Mouse (Mus musculus): Measurements from ENCODE around the gene Cotl1. TPM values are rescaled to one million over a fixed set of nuclear protein-coding genes. Genes with fewer than 3 reads are reported as not detected.

Gene Cotl1
- polyA plus RNA-seq, 1 experiment from 2014 or later: 407 TPM

GRCm38 (mm10) chr8:119832101-119832617 lies 8.2 kb downstream of the Cotl1 start:
- WGBS (ENCODE audit: missing documents): 95% methylated on average over 7 of the region's 7 CpGs
- H3K79me2 ChIP-seq (ENCODE audit: inconsistent target): peaks cover 100% of the 10 kb centered on the region
- peaks cover 41% of the 10 kb centered on the region for H3K36me3 ChIP-seq (ENCODE audit: inconsistent target)
- no peak overlapping the region for H3K4me3 ChIP-seq (ENCODE audit: inconsistent target)
- H3K27ac ChIP-seq: peak overlapping the region; percentile 15

DNA sequence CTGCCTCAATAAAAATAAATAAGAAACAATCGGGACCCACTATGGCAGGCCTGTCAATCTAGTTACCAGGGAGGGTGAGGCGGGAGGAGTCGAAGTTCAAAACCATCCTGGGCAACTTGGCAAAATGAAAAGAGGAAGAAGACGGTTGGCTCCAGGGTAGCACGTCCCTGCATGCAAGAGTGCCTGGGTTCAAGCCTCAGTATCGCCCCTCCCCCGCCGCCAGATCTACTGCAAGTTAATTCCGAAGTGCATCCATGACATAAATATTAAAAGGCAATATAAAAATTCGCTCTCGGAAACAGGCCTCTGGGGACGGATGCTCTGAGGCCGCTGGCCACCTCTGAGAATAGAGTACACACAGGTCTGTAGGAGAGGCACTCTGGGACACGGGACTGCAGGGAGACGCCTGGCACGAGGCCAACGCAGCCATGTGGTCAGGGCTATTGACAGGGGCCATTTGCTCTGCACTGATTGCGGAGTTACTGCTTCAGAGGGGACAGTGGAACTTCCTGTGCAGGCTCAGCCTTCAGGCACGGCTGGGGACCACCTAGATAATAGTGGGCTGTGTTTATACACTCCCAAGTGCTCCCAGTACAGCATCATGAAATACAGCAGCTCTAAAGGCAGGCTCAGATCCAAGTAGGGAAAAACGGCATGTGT lies 8.9 kb downstream of the Cotl1 start:
- 38% methylated on average over 20 of the region's 20 CpGs for WGBS (ENCODE audit: missing documents)
- peak overlapping the region; percentile 15 for H3K27ac ChIP-seq
- H3K79me2 ChIP-seq (ENCODE audit: inconsistent target): peaks cover 100% of the 10 kb centered on the region
- peaks cover 41% of the 10 kb centered on the region; the same call in 1 of the 2 replicates for H3K36me3 ChIP-seq (ENCODE audit: inconsistent target)
- no peak overlapping the region for H3K4me3 ChIP-seq (ENCODE audit: inconsistent target)

DNA sequence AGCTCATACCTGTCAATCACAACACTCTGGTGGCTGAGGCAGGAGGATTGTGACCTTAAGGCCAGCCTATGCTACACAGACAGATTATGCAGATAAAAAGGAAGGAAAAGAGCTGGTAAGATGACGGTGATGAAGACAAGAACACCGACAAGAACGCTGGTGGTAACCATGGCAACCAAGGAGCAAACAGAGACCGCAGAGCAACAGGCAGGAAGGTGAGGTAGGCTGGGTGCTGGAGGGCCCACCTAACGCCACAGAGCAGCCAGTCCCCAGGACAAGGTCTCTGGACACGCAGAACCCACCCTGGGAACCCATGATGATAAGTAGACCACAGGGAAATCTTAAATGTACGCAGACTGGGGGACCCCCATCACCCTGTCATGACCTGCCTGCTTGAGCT lies 9.8 kb downstream of the Cotl1 start:
- Histone ChIP-seq H3K27ac (peak overlapping the region; percentile 15; the same call in 1 of the 2 replicates), H3K79me2 (ENCODE audit: inconsistent target) (peaks cover 93% of the 10 kb centered on the region), H3K36me3 (ENCODE audit: inconsistent target) (peaks cover 36% of the 10 kb centered on the region; the same call in 1 of the 2 replicates), H3K4me3 (ENCODE audit: inconsistent target) (no peak overlapping the region)
- 49% methylated on average over 7 of the region's 7 CpGs for WGBS (ENCODE audit: missing documents)

- Histone ChIP-seq H3K36me3 (ENCODE audit: inconsistent target) (peaks cover 31% of the 10 kb centered on the region; the same call in 1 of the 2 replicates), H3K4me3 (ENCODE audit: inconsistent target) (no peak overlapping the region), H3K27ac (no peak overlapping the region), H3K79me2 (ENCODE audit: inconsistent target) (peaks cover 88% of the 10 kb centered on the region)
- WGBS (ENCODE audit: missing documents): 88% methylated on average over 16 of the region's 16 CpGs
Measured at GRCm38 (mm10) chr8:119829870-119830580, 10.3 kb downstream of the Cotl1 start.

DNA sequence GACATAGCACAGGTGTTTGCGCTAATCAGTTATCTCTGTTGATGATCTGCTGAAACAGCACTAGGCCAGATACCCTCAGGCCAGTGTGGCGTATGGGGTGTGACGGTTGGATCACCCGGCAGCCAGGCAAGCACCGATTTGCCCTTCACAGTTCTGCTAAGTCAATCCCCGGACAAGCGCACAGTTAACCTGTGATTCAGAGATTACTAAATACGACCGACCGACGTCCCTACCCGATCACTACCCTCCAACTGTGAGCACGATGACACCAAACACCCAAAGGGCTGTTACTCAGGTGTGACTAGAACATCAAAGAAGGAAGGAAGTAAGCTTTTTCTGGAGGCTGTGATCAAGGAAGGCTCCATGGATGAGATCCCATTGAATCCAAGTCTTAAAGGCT lies 10.9 kb downstream of the Cotl1 start:
- WGBS (ENCODE audit: missing documents): 92% methylated on average over 13 of the region's 13 CpGs
- H3K36me3 ChIP-seq (ENCODE audit: inconsistent target): peaks cover 29% of the 10 kb centered on the region; the same call in 1 of the 2 replicates
- no peak overlapping the region for H3K4me3 ChIP-seq (ENCODE audit: inconsistent target)
- no peak overlapping the region for H3K27ac ChIP-seq
- peaks cover 84% of the 10 kb centered on the region for H3K79me2 ChIP-seq (ENCODE audit: inconsistent target)

GRCm38 (mm10) chr8:119829015-119829414 lies 11.3 kb downstream of the Cotl1 start:
- 92% methylated on average over 10 of the region's 10 CpGs for WGBS (ENCODE audit: missing documents)
- Histone ChIP-seq H3K79me2 (ENCODE audit: inconsistent target) (peaks cover 84% of the 10 kb centered on the region), H3K36me3 (ENCODE audit: inconsistent target) (peaks cover 29% of the 10 kb centered on the region; the same call in 1 of the 2 replicates), H3K27ac (peak overlapping the region; percentile 98; the same call in 1 of the 2 replicates), H3K4me3 (ENCODE audit: inconsistent target) (no peak overlapping the region)

GRCm38 (mm10) chr8:119827721-119828153 lies 12.6 kb downstream of the Cotl1 start:
- Histone ChIP-seq H3K27ac (peak overlapping the region; percentile 98), H3K79me2 (ENCODE audit: inconsistent target) (peaks cover 84% of the 10 kb centered on the region), H3K36me3 (ENCODE audit: inconsistent target) (peaks cover 34% of the 10 kb centered on the region), H3K4me3 (ENCODE audit: inconsistent target) (no peak overlapping the region)
- WGBS (ENCODE audit: missing documents): 13% methylated on average over 4 of the region's 4 CpGs

DNA sequence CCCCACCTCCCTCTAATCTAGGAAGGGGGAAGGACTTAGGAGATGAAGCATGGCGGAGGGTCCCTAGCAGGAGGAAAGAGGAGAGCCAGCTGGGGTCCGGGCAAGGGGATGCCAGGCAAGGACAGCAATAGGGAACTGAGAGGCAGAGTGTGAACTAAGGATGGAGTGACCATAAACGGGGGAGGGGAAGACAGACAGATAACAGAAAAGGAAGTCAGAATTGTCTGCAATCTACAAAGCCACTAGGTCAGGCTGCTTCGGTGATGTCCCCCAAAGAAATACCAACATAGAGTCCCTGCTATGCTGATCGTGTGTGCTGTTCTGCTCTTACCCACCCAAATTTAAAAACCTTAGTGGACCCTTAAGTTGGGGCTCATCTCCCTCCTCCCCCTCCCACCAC lies 13.4 kb downstream of the Cotl1 start:
- H3K27ac ChIP-seq: peak overlapping the region; percentile 98
- H3K4me3 ChIP-seq (ENCODE audit: inconsistent target): no peak overlapping the region; the same call in 1 of the 2 replicates
- H3K36me3 ChIP-seq (ENCODE audit: inconsistent target): peaks cover 40% of the 10 kb centered on the region
- WGBS (ENCODE audit: missing documents): 12% methylated on average over 5 of the region's 5 CpGs
- peaks cover 84% of the 10 kb centered on the region for H3K79me2 ChIP-seq (ENCODE audit: inconsistent target)

DNA sequence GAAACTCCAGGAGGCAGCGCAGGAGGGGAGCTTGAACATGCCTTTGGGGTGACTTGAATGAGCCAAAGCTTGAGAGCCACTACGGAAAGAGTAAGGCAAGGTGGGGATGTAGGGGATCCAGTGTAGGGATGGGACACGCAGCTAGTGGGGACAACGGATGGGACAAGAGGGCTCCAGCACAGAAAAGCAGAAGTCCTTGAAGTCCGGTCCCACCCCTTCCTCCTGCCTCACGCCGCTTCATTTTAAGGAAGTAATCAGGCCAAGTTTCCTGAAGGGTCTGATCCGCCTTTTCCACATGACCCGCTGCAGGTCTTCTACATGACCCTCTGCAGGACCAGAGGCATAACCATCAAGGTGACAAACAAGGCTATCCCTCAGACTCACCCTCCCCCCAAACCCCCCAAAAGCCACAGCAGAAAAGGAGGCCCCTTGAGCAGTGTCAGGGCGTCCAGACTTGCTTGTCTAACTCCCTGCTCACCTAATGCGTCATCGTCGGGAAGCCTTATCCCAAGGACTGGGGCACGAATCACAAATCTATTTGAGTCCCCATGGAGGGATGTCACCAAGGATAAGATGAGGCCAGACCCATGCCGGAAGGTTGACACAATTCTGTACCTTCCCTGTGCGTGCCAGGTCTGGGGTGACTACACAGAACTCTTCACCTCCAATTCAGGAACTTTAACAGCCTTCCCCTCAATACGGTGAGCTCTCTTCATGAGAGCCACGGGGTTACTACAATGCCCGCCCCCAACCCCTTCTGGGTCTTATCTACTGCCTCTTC lies 14.2 kb downstream of the Cotl1 start:
- H3K27ac ChIP-seq: peak overlapping the region; percentile 98
- H3K36me3 ChIP-seq (ENCODE audit: inconsistent target): peaks cover 43% of the 10 kb centered on the region
- 1% methylated on average over 18 of the region's 19 CpGs for WGBS (ENCODE audit: missing documents)
- peaks cover 84% of the 10 kb centered on the region for H3K79me2 ChIP-seq (ENCODE audit: inconsistent target)
- no peak overlapping the region for H3K4me3 ChIP-seq (ENCODE audit: inconsistent target)

- WGBS (ENCODE audit: missing documents): 17% methylated on average over 11 of the region's 11 CpGs
- H3K36me3 ChIP-seq (ENCODE audit: inconsistent target): peaks cover 43% of the 10 kb centered on the region
- peak overlapping the region; percentile 98 for H3K27ac ChIP-seq
- peaks cover 84% of the 10 kb centered on the region for H3K79me2 ChIP-seq (ENCODE audit: inconsistent target)
- H3K4me3 ChIP-seq (ENCODE audit: inconsistent target): no peak overlapping the region
Measured at GRCm38 (mm10) chr8:119824809-119825273, 15.5 kb downstream of the Cotl1 start.

DNA sequence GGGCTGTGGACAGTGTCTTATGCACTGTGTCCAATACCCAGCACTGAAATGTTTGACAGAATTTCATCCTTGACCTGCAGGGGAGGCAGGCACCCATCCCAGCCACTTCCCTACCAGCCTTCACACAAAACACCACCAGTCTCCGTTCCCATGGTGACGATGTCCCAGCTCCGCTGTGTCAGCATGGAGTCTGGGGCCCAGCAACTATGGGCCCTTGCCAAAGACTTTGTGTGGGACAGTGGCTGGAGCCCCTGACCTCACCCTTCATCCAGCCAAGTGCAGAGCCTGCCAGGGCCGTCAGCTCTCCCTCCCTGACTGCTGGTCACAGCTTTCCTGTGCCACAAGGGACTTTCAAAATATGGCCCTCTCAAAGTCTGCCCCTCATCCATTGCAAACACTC lies 16.2 kb downstream of the Cotl1 start:
- Histone ChIP-seq H3K36me3 (ENCODE audit: inconsistent target) (peaks cover 44% of the 10 kb centered on the region), H3K27ac (peak overlapping the region; percentile 98)

GRCm38 (mm10) chr8:119823278-119823677 lies 17.1 kb downstream of the Cotl1 start:
- WGBS (ENCODE audit: missing documents): 93% methylated on average over 9 of the region's 9 CpGs
- no peak overlapping the region for H3K4me3 ChIP-seq (ENCODE audit: inconsistent target)
- peak overlapping the region; percentile 98 for H3K27ac ChIP-seq
- peaks cover 84% of the 10 kb centered on the region for H3K79me2 ChIP-seq (ENCODE audit: inconsistent target)
- peaks cover 51% of the 10 kb centered on the region for H3K36me3 ChIP-seq (ENCODE audit: inconsistent target)

More for the DNA sequence above, 16.2 kb downstream of the Cotl1 start:
- WGBS (ENCODE audit: missing documents): 57% methylated on average over 4 of the region's 4 CpGs
- peaks cover 84% of the 10 kb centered on the region for H3K79me2 ChIP-seq (ENCODE audit: inconsistent target)
- no peak overlapping the region for H3K4me3 ChIP-seq (ENCODE audit: inconsistent target)

GRCm38 (mm10) chr8:119821691-119822090 lies 18.7 kb downstream of the Cotl1 start:
- 98% methylated on average over 6 of the region's 6 CpGs for WGBS (ENCODE audit: missing documents)
- H3K4me3 ChIP-seq (ENCODE audit: inconsistent target): no peak overlapping the region
- H3K27ac ChIP-seq: no peak overlapping the region
- H3K79me2 ChIP-seq (ENCODE audit: inconsistent target): peaks cover 84% of the 10 kb centered on the region
- H3K36me3 ChIP-seq (ENCODE audit: inconsistent target): peaks cover 60% of the 10 kb centered on the region

DNA sequence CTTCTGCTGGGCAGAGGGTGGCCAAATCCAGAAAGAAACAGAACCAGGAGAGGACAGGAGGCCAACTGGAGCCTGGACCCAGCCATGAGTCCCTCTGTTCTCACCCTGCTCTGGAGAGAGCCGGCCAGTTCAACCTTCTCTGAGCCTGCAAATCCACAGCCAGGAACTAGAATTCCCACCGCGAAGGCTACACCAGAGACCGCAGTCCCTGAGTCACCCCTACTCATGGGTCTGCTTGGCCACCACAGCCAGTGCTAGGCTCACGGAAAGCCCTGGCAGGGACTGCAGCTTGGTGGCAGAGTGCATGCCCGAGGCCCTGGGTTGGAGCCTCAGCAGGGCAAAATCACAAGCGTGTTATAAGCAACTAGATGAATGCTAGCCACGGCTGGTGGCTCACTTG lies 20.4 kb downstream of the Cotl1 start:
- Histone ChIP-seq H3K27ac (no peak overlapping the region), H3K4me3 (ENCODE audit: inconsistent target) (no peak overlapping the region), H3K79me2 (ENCODE audit: inconsistent target) (peaks cover 97% of the 10 kb centered on the region), H3K36me3 (ENCODE audit: inconsistent target) (peaks cover 76% of the 10 kb centered on the region)
- WGBS (ENCODE audit: missing documents): 94% methylated on average over 8 of the region's 8 CpGs

All from macrophage (primary cell).